Mouse (Mus musculus) liver, embryonic 12.5 days (tissue): Measurements from ENCODE around the gene Pelo. TPM values are rescaled to one million over a fixed set of nuclear protein-coding genes. Genes with fewer than 3 reads are reported as not detected.

ENCODE experiments used
- ATAC-seq: fragments of 200-750 bp; cut with Nextera tagmentation; 2 replicates; pipeline ENCODE4 v1.8.0; 2017; ENCODE audit warnings: moderate number of reproducible peaks, mild to moderate bottlenecking, moderate library complexity
- H3K27ac ChIP-seq: fragments of 300-500 bp; sonication (generic); 2 replicates; pipeline ENCODE4 v1.5.1; 2016; ENCODE audit warnings: mild to moderate bottlenecking
- H3K27me3 ChIP-seq: fragments of 300-500 bp; sonication (generic); replicated peaks from 2 replicates; pipeline ENCODE4 v1.6.1; 2016; ENCODE audit warnings: mild to moderate bottlenecking, moderate library complexity
- H3K36me3 ChIP-seq: fragments of 300-500 bp; sonication (generic); 2 replicates; pipeline ENCODE4 v1.6.1; 2016; ENCODE audit warnings: mild to moderate bottlenecking, moderate library complexity
- H3K4me1 ChIP-seq: fragments of 300-500 bp; sonication (generic); 2 replicates; pipeline ENCODE4 v1.6.1; 2016
- H3K4me2 ChIP-seq: fragments of 300-500 bp; sonication (generic); 2 replicates; pipeline ENCODE4 v1.6.1; 2016; ENCODE audit warnings: mild to moderate bottlenecking, moderate library complexity
- H3K4me3 ChIP-seq: fragments of 300-500 bp; sonication (generic); 2 replicates; pipeline ENCODE4 v1.5.1; 2016; ENCODE audit warnings: mild to moderate bottlenecking, moderate library complexity
- H3K9ac ChIP-seq: fragments of 300-500 bp; sonication (generic); 2 replicates; pipeline ENCODE4 v1.6.1; 2016; ENCODE audit warnings: mild to moderate bottlenecking, moderate library complexity
- H3K9me3 ChIP-seq: fragments of 300-500 bp; sonication (generic); replicated peaks from 2 replicates; pipeline ENCODE4 v1.6.1; 2016; ENCODE audit warnings: mild to moderate bottlenecking, moderate library complexity
- WGBS: fragments of 180-500 bp; shearing (Covaris S2); methylation state at CpG from one replicate; pipeline ENCODE4 v1.1.7; 2016; ENCODE audit not compliant: insufficient replicate concordance; 5-methylcytosine and 5-hydroxymethylcytosine counted together
- polyA plus RNA-seq: library from polyadenylated mRNA; unstranded; fragments of >200 nt; fragmentation: Nextera tagmentation; extraction: Ambion mirVana; gene quantifications from 2 replicates; pipeline ENCODE4 v1.2.1, GENCODE M21; 2016

Pelo gene
- 4.9 and 6.0 TPM in 2 replicates for polyA plus RNA-seq

GRCm38 (mm10) chr13:115090069-115090976, at the start of gene Pelo:
Pelo (minus strand) TSS chr13:115090186.
- under 1% methylated on average over 60 of the region's 60 CpGs for WGBS
- Histone ChIP-seq H3K4me3 (peak within 1 kb of the TSS; percentile 86), H3K27ac (peak within 1 kb of the TSS; percentile 98), H3K4me2 (peak within 1 kb of the TSS; percentile 97), H3K9ac (peak within 1 kb of the TSS; percentile 95), H3K36me3 (peaks cover 35% of the 10 kb centered on the region), H3K9me3 (no peaks in the 10 kb centered on the region), H3K27me3 (no peaks in the 10 kb centered on the region), H3K4me1 (peaks cover 41% of the 10 kb centered on the region)
- ATAC-seq: peak; percentile 89

GRCm38 (mm10) chr13:115138513-115138912, 48.5 kb upstream of the Pelo start:
- H3K4me2 ChIP-seq: no peak overlapping the region
- H3K9ac ChIP-seq: no peak overlapping the region
- no peaks in the 10 kb centered on the region for H3K36me3 ChIP-seq
- no peak for ATAC-seq
- H3K4me1 ChIP-seq: no peaks in the 10 kb centered on the region
- no peak overlapping the region for H3K27ac ChIP-seq
- no peaks in the 10 kb centered on the region for H3K9me3 ChIP-seq
- no peaks in the 10 kb centered on the region for H3K27me3 ChIP-seq
- no peak overlapping the region for H3K4me3 ChIP-seq
- WGBS: 73% methylated on average over 7 of the region's 7 CpGs

- no peaks in the 10 kb centered on the region for H3K27me3 ChIP-seq
- no peak for ATAC-seq
- H3K27ac ChIP-seq: no peak overlapping the region
- H3K9ac ChIP-seq: no peak overlapping the region
- no peaks in the 10 kb centered on the region for H3K4me1 ChIP-seq
- 59% methylated on average over 3 of the region's 3 CpGs for WGBS
- H3K4me2 ChIP-seq: no peak overlapping the region
- no peak overlapping the region for H3K4me3 ChIP-seq
- no peaks in the 10 kb centered on the region for H3K36me3 ChIP-seq
- H3K9me3 ChIP-seq: no peaks in the 10 kb centered on the region
Measured at GRCm38 (mm10) chr13:115136761-115137160, 46.8 kb upstream of the Pelo start.

GRCm38 (mm10) chr13:115132435-115132834, 42.4 kb upstream of the Pelo start:
- no peak overlapping the region for H3K27ac ChIP-seq
- H3K36me3 ChIP-seq: no peaks in the 10 kb centered on the region
- no peak overlapping the region for H3K9ac ChIP-seq
- H3K4me1 ChIP-seq: peaks cover 6% of the 10 kb centered on the region
- H3K4me2 ChIP-seq: no peak overlapping the region
- 34% methylated on average over 5 of the region's 5 CpGs for WGBS
- no peaks in the 10 kb centered on the region for H3K9me3 ChIP-seq
- H3K27me3 ChIP-seq: no peaks in the 10 kb centered on the region
- no peak for ATAC-seq
- no peak overlapping the region for H3K4me3 ChIP-seq

- H3K4me1 ChIP-seq: peaks cover 6% of the 10 kb centered on the region
- H3K4me2 ChIP-seq: no peak overlapping the region
- H3K9ac ChIP-seq: no peak overlapping the region
- no peaks in the 10 kb centered on the region for H3K27me3 ChIP-seq
- WGBS: 13% methylated on average over 3 of the region's 3 CpGs
- H3K36me3 ChIP-seq: no peaks in the 10 kb centered on the region
- no peak overlapping the region for H3K27ac ChIP-seq
- ATAC-seq: peak; percentile 46; the same call in 1 of the 2 replicates
- no peaks in the 10 kb centered on the region for H3K9me3 ChIP-seq
- no peak overlapping the region for H3K4me3 ChIP-seq
Measured at GRCm38 (mm10) chr13:115131381-115131780, 41.4 kb upstream of the Pelo start.

GRCm38 (mm10) chr13:115130035-115130434, 40.0 kb upstream of the Pelo start:
- no peak overlapping the region for H3K9ac ChIP-seq
- 39% methylated on average over 2 of the region's 2 CpGs for WGBS
- no peaks in the 10 kb centered on the region for H3K36me3 ChIP-seq
- H3K9me3 ChIP-seq: no peaks in the 10 kb centered on the region
- no peak overlapping the region for H3K4me2 ChIP-seq
- no peak overlapping the region for H3K27ac ChIP-seq
- ATAC-seq: no peak
- no peaks in the 10 kb centered on the region for H3K27me3 ChIP-seq
- no peak overlapping the region for H3K4me3 ChIP-seq
- peaks cover 6% of the 10 kb centered on the region for H3K4me1 ChIP-seq

GRCm38 (mm10) chr13:115127826-115128225, 37.8 kb upstream of the Pelo start:
- H3K4me1 ChIP-seq: peaks cover 6% of the 10 kb centered on the region
- no peak overlapping the region for H3K4me2 ChIP-seq
- H3K9me3 ChIP-seq: no peaks in the 10 kb centered on the region
- no peak overlapping the region for H3K9ac ChIP-seq
- H3K4me3 ChIP-seq: no peak overlapping the region
- no peaks in the 10 kb centered on the region for H3K36me3 ChIP-seq
- no peak overlapping the region for H3K27ac ChIP-seq
- H3K27me3 ChIP-seq: no peaks in the 10 kb centered on the region
- ATAC-seq: no peak
- WGBS: 75% methylated on average over 1 of the region's 1 CpGs

- Histone ChIP-seq H3K36me3 (no peaks in the 10 kb centered on the region), H3K4me3 (no peak overlapping the region), H3K27me3 (no peaks in the 10 kb centered on the region), H3K9me3 (no peaks in the 10 kb centered on the region), H3K9ac (no peak overlapping the region), H3K27ac (no peak overlapping the region), H3K4me1 (peaks cover 6% of the 10 kb centered on the region), H3K4me2 (no peak overlapping the region)
- WGBS: 81% methylated on average over 2 of the region's 2 CpGs
- no peak for ATAC-seq
Measured at GRCm38 (mm10) chr13:115126534-115126933, 36.5 kb upstream of the Pelo start.

GRCm38 (mm10) chr13:115125130-115125529, 35.1 kb upstream of the Pelo start:
- Histone ChIP-seq H3K36me3 (no peaks in the 10 kb centered on the region), H3K9me3 (no peaks in the 10 kb centered on the region), H3K4me2 (no peak overlapping the region), H3K27me3 (no peaks in the 10 kb centered on the region), H3K4me1 (no peaks in the 10 kb centered on the region), H3K9ac (no peak overlapping the region), H3K27ac (no peak overlapping the region), H3K4me3 (no peak overlapping the region)
- 75% methylated on average over 4 of the region's 4 CpGs for WGBS
- no peak for ATAC-seq

GRCm38 (mm10) chr13:115124521-115124920, 34.5 kb upstream of the Pelo start:
- Histone ChIP-seq H3K9me3 (no peaks in the 10 kb centered on the region), H3K27ac (no peak overlapping the region), H3K9ac (no peak overlapping the region), H3K4me2 (no peak overlapping the region), H3K4me3 (no peak overlapping the region), H3K27me3 (no peaks in the 10 kb centered on the region), H3K4me1 (no peaks in the 10 kb centered on the region), H3K36me3 (no peaks in the 10 kb centered on the region)
- WGBS: 36% methylated on average over 1 of the region's 1 CpGs
- ATAC-seq: no peak

GRCm38 (mm10) chr13:115118756-115119155, 28.8 kb upstream of the Pelo start:
- no peak for ATAC-seq
- Histone ChIP-seq H3K4me1 (no peaks in the 10 kb centered on the region), H3K4me2 (no peak overlapping the region), H3K9me3 (no peaks in the 10 kb centered on the region), H3K27ac (no peak overlapping the region), H3K4me3 (no peak overlapping the region), H3K36me3 (no peaks in the 10 kb centered on the region), H3K27me3 (no peaks in the 10 kb centered on the region), H3K9ac (no peak overlapping the region)
- 58% methylated on average over 5 of the region's 5 CpGs for WGBS

- Histone ChIP-seq H3K9me3 (no peaks in the 10 kb centered on the region), H3K36me3 (no peaks in the 10 kb centered on the region), H3K4me2 (no peak overlapping the region), H3K4me1 (no peaks in the 10 kb centered on the region), H3K27ac (no peak overlapping the region), H3K27me3 (no peaks in the 10 kb centered on the region), H3K4me3 (no peak overlapping the region), H3K9ac (no peak overlapping the region)
- ATAC-seq: no peak
- 63% methylated on average over 3 of the region's 3 CpGs for WGBS
Measured at GRCm38 (mm10) chr13:115118195-115118594, 28.2 kb upstream of the Pelo start.
